Mouse (Mus musculus): ENCODE results near the gene Olfr194. TPM values are rescaled to one million over a fixed set of nuclear protein-coding genes. Genes with fewer than 3 reads are reported as not detected.
"Not testable (repeated sequence)": the region's sequence is repeated elsewhere in the genome, so short reads cannot be mapped to it uniquely, and the experiment has no call there.

Olfr194 gene
- not detected in 2 replicates for polyA plus RNA-seq (2015; fragmentation: Nextera tagmentation; extraction: Ambion mirVana)

DNA sequence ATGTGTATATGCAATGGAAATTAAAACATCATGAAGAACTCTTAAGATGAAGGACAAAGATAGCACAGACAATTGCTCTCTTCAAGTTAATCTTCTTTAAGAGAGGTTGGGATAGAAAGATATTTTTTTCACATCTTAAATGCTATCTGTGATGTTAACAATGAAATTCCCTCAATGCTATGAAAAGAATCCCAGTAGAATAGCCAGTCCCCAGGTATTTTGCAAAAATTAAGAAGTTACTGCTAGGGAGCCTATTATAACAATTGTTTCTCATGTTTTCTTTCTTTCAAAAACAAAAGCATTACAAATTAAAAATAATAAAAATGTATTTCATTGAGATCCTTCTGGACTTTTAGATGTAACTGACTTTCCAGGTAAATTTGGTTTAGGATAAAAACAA is at the start of gene Olfr194:
TSS of gene Olfr194 (minus strand) at position 101 of the 400 bp plus-strand sequence.
- H3K27ac ChIP-seq (replicated peaks): no peak within 1 kb of the TSS
- H3K9me3 ChIP-seq (replicated peaks): no peaks in the 10 kb centered on the region
- no peak within 1 kb of the TSS for H3K4me2 ChIP-seq
- no peak for ATAC-seq (ENCODE audit: low FRiP score)
- no peaks in the 10 kb centered on the region for H3K36me3 ChIP-seq
- no peaks in the 10 kb centered on the region for H3K4me1 ChIP-seq
- no peak within 1 kb of the TSS for H3K4me3 ChIP-seq (replicated peaks)
- no peak within 1 kb of the TSS for H3K9ac ChIP-seq (replicated peaks)
- H3K27me3 ChIP-seq (replicated peaks): no peaks in the 10 kb centered on the region

DNA sequence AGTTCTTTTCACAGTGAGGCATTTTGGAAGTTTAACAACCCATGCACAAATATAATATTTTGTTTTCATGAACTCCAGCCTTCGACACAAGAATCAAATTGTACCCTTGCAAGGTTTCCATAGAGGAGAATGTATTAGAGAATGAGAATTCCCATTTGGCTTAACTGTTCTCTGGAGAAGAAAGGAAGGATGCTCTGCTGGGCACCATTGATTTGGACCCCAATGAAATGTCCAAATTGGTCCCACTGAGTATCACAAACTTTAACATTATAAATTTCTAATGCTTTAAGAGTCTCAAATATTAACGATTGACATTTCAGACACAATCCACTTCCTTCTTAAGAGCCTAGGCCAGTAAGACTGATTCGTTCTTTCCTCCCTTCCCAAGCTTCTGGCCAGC is 49.5 kb upstream of the Olfr194 start, which contains the start of gene Olfr196:
TSS of gene Olfr196 (minus strand) at position 101 of the 400 bp plus-strand sequence.
- no peak within 1 kb of the TSS for H3K27ac ChIP-seq (replicated peaks)
- WGBS: 81% methylated on average over 3 of the region's 3 CpGs

DNA sequence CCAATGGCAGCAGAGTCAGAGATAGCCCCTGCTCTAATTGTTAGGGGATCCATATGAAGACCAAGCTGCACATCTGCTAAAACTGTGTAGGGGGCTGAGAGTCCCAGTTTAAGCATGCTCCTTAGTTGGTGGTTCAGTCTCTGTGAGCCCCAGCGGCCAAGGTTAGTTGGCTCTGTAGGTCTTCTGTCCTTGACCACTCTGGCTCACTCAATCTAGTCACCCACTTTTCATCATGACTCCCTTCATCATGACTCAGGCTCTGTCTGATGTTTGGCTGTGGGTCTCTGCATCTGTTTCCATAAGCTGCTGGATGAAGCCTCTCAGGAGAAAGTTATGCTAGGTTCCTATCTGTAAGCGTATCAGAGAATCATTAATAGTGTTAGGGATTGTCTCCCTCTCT is 31.1 kb upstream of the Olfr194 start:
- H3K27ac ChIP-seq (replicated peaks): no peak overlapping the region
- 88% methylated on average over 2 of the region's 2 CpGs for WGBS

More for the DNA sequence above, 49.5 kb upstream of the Olfr194 start, which contains the start of gene Olfr196:
- ATAC-seq (ENCODE audit: low FRiP score): no peak
- Histone ChIP-seq H3K36me3 (no peaks in the 10 kb centered on the region), H3K9ac (replicated peaks) (no peak within 1 kb of the TSS), H3K4me1 (no peaks in the 10 kb centered on the region), H3K27me3 (replicated peaks) (no peaks in the 10 kb centered on the region), H3K4me3 (replicated peaks) (no peak within 1 kb of the TSS), H3K9me3 (replicated peaks) (no peaks in the 10 kb centered on the region), H3K4me2 (no peak within 1 kb of the TSS)

DNA sequence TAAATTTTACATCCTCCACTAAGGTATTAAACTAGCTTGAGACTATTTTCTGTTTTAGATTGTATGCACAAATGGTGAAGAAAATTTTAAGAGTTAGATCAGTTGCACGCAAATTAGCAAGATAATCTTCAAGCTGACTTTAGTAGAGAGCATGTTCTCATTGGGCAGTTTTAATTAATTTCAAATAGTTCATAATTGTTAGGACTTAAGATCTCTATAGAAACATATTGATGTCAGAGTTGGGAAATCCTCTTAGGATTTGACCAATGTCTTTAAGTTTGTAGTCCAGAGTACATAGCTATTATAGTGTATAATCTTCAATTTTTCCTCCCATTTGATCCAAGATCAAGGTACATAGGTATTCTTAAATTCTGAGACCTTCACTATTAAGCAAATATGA is 25.9 kb upstream of the Olfr194 start, which contains the start of gene Olfr195:
TSS of gene Olfr195 (plus strand) at position 301 of the 400 bp plus-strand sequence.
- Histone ChIP-seq H3K9me3 (replicated peaks) (no peaks in the 10 kb centered on the region), H3K4me1 (no peaks in the 10 kb centered on the region), H3K27ac (replicated peaks) (no peak within 1 kb of the TSS), H3K4me3 (replicated peaks) (no peak within 1 kb of the TSS), H3K36me3 (no peaks in the 10 kb centered on the region), H3K27me3 (replicated peaks) (no peaks in the 10 kb centered on the region), H3K9ac (replicated peaks) (no peak within 1 kb of the TSS), H3K4me2 (no peak within 1 kb of the TSS)
- no peak for ATAC-seq (ENCODE audit: low FRiP score)
- WGBS: 95% methylated on average over 1 of the region's 1 CpGs

More for the DNA sequence above, 31.1 kb upstream of the Olfr194 start:
- Histone ChIP-seq H3K9ac (replicated peaks) (no peak overlapping the region), H3K4me3 (replicated peaks) (no peak overlapping the region), H3K4me1 (no peaks in the 10 kb centered on the region), H3K36me3 (no peaks in the 10 kb centered on the region), H3K27me3 (replicated peaks) (no peaks in the 10 kb centered on the region), H3K4me2 (no peak overlapping the region), H3K9me3 (replicated peaks) (no peaks in the 10 kb centered on the region)
- no peak for ATAC-seq (ENCODE audit: low FRiP score)

DNA sequence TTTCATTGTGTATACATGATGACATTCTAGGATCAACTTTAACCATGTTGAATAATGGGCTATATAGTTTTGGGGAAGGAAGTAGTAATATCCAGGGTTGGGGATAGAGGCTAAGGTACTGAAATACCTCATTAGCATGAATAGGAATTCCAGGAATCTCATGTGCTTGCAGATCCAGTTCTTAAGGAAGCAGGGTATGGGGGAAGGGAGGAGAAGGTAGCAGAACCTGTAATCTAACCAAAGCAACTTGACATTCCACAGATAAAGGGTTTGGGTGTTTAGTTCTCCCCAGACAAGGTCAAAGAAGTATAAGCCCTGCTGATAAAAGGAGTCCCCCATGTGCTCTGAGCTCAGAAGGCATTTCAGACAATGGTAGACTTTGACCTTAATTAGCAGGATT is 20.2 kb upstream of the Olfr194 start:
- no peak for ATAC-seq (ENCODE audit: low FRiP score)
- no peak overlapping the region for H3K4me3 ChIP-seq (replicated peaks)

DNA sequence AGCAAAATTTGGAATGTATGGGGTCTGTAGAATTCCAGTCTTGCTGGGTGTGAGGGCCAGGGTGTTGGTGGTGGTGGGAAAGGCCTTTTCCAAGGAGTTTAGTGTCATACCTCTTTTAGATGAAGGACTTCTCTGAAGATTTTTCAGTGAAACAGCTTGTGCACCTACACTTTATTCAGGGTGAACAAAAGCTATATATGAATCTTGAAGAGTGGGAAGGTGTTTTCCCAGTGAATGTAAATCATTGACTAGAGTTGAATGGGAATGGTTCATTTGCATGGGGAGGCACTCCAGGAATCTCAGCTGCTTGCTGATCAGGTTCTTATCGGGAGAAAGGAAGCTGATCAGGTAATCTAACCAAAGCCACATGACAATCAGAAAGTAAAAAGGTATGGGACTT is 9.9 kb upstream of the Olfr194 start:
- H3K27me3 ChIP-seq (replicated peaks): no peaks in the 10 kb centered on the region
- H3K4me3 ChIP-seq (replicated peaks): no peak overlapping the region
- H3K4me2 ChIP-seq: no peak overlapping the region
- no peak for ATAC-seq (ENCODE audit: low FRiP score)
- H3K9ac ChIP-seq (replicated peaks): no peak overlapping the region
- H3K27ac ChIP-seq (replicated peaks): no peak overlapping the region
- H3K4me1 ChIP-seq: no peaks in the 10 kb centered on the region
- H3K36me3 ChIP-seq: no peaks in the 10 kb centered on the region
- H3K9me3 ChIP-seq (replicated peaks): no peaks in the 10 kb centered on the region
- 93% methylated on average over 1 of the region's 1 CpGs for WGBS

More for the DNA sequence above, 20.2 kb upstream of the Olfr194 start:
- H3K9me3 ChIP-seq (replicated peaks): no peaks in the 10 kb centered on the region
- H3K9ac ChIP-seq (replicated peaks): no peak overlapping the region
- H3K27ac ChIP-seq (replicated peaks): no peak overlapping the region
- H3K4me1 ChIP-seq: no peaks in the 10 kb centered on the region
- no peaks in the 10 kb centered on the region for H3K27me3 ChIP-seq (replicated peaks)
- H3K36me3 ChIP-seq: no peaks in the 10 kb centered on the region
- H3K4me2 ChIP-seq: no peak overlapping the region

DNA sequence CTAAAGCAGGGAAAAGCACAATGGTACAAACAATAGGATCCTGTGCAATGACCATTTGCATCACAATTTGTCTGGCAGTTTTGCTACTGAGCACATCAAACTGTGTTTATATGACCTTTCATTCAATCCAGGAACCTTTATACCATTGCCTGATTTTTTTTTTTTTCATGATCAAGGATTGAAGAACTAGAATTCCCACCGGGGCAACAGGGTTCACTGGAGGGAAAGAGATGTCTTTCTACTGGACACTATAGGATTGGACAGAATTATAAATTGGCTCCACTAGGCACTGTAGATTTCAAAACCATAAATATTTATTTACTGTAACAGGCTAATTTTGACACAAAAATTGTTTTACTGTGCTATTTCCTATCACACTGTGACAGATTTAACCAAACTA is 9.1 kb downstream of the Olfr194 start, which contains the start of gene Olfr193:
TSS of gene Olfr193 (minus strand) at position 101 of the 400 bp plus-strand sequence.
- Histone ChIP-seq H3K9me3 (replicated peaks) (no peaks in the 10 kb centered on the region), H3K27me3 (replicated peaks) (no peaks in the 10 kb centered on the region), H3K36me3 (no peaks in the 10 kb centered on the region), H3K4me3 (replicated peaks) (no peak within 1 kb of the TSS), H3K27ac (replicated peaks) (no peak within 1 kb of the TSS), H3K4me1 (no peaks in the 10 kb centered on the region), H3K4me2 (no peak within 1 kb of the TSS), H3K9ac (replicated peaks) (no peak within 1 kb of the TSS)
- WGBS: 83% methylated on average over 1 of the region's 1 CpGs
- ATAC-seq (ENCODE audit: low FRiP score): no peak

DNA sequence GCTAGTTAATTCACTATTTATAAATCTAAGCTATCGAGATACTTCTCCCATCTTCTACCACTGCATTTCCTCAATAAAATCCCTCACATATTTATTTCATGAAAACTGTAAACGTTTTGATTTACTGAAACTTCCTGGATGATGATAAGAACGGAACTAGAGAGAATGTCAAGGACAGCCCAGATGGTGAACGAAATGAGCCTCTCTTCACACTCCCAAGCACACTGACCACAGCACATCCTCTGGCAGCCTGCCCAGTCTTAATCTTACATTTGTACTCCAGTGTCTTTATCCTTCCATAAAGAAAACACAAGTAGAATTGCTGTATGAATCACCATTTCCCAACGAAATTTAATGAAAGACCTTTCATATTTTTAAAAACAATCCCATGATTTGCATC is 12.3 kb downstream of the Olfr194 start:
- not testable (repeated sequence) for H3K4me1 ChIP-seq; ATAC-seq (ENCODE audit: low FRiP score); H3K4me2 ChIP-seq; H3K4me3 ChIP-seq (replicated peaks); H3K9me3 ChIP-seq (replicated peaks); H3K9ac ChIP-seq (replicated peaks); H3K27me3 ChIP-seq (replicated peaks); H3K36me3 ChIP-seq; H3K27ac ChIP-seq (replicated peaks)
- 76% methylated on average over 5 of the region's 5 CpGs for WGBS

DNA sequence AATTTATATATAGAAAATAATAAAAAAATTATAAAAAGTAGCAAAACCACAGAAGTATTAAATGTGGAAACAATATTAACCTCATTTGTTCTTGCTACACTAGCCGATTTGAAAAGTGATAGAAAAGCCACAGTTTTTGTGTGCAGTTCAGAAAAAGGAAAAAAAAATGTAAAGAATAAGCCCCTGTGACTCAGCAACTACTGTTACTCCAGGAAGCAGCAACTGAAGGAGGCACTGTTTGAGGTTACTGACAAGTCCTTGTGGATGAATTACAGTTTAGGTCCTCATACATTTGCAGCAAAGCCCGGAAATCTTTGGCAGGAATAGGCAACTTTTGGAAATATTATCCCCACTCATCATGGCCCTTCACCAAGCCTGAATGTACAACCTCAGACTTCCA is 15.6 kb downstream of the Olfr194 start:
- 88% methylated on average over 2 of the region's 2 CpGs for WGBS
- ATAC-seq (ENCODE audit: low FRiP score): no peak
- H3K9me3 ChIP-seq (replicated peaks): no peaks in the 10 kb centered on the region
- H3K4me3 ChIP-seq (replicated peaks): no peak overlapping the region
- no peaks in the 10 kb centered on the region for H3K36me3 ChIP-seq
- no peaks in the 10 kb centered on the region for H3K4me1 ChIP-seq
- no peak overlapping the region for H3K27ac ChIP-seq (replicated peaks)
- H3K4me2 ChIP-seq: no peak overlapping the region
- no peak overlapping the region for H3K9ac ChIP-seq (replicated peaks)
- no peaks in the 10 kb centered on the region for H3K27me3 ChIP-seq (replicated peaks)

DNA sequence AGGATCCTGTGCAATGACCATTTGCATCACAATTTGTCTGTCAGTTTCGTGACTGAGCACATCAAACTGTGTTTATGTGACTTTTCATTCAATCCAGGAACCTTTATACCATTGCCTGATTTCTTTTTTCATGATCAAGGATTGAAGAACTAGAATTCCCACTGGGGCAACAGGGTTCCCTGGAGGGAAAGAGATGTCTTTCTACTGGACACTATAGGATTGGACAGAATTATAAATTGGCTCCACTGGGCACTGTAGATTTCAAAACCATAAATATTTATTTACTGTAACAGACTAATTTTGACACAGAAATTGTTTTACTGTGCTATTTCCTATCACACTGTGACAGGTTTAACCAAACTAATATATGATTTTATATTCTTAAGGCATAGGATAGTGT is 31.1 kb downstream of the Olfr194 start, which contains the start of gene Olfr191:
TSS of gene Olfr191 (minus strand) at position 101 of the 400 bp plus-strand sequence.
- not testable (repeated sequence) for H3K36me3 ChIP-seq; H3K9me3 ChIP-seq (replicated peaks); ATAC-seq (ENCODE audit: low FRiP score); H3K27ac ChIP-seq (replicated peaks); H3K27me3 ChIP-seq (replicated peaks); H3K4me1 ChIP-seq; H3K4me3 ChIP-seq (replicated peaks); H3K9ac ChIP-seq (replicated peaks); H3K4me2 ChIP-seq
- 54% methylated on average over 1 of the region's 1 CpGs for WGBS

DNA sequence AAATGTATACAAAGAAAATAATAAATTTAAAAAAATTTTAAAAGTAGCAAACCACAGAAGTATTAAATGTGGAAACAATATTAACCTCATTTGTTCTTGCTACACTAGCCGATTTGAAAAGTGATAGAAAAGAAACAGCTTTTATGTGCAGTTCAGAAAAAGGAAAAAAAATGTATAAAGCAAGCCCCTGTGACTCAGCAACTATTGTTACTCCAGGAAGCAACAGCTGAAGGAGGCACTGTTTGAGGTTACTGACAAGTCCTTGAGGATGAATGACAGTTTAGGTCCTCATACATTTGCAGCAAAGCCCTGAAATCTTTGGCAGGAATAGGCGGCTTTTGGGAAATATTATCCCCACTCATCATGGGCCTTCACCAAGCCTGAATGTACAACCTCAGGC is 39.8 kb downstream of the Olfr194 start:
- not testable (repeated sequence) for H3K9ac ChIP-seq (replicated peaks); H3K4me3 ChIP-seq (replicated peaks); H3K4me1 ChIP-seq; H3K36me3 ChIP-seq; H3K27me3 ChIP-seq (replicated peaks); H3K9me3 ChIP-seq (replicated peaks); H3K4me2 ChIP-seq; H3K27ac ChIP-seq (replicated peaks); ATAC-seq (ENCODE audit: low FRiP score)
- 88% methylated on average over 2 of the region's 2 CpGs for WGBS

DNA sequence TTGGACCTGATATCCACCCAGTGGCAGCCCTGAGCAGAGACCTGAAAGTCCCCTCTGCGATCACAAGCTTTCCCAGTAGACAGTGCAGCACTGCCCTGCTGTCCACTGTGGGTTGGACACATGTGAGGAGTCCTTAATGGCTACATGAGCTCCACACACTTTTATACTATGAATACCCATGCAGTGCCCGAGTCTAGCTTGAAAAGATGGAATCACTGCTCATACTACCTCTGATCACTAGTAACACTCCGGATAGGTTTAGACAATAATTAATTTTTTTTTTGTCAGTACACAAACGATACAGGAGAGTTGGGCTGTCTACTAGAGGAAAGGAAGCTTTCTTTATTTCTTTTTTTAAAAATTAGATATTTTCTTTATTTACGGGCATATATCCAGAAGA is 43.0 kb downstream of the Olfr194 start, which contains the start of gene Olfr190:
TSS of gene Olfr190 (minus strand) at position 101 of the 400 bp plus-strand sequence.
- no peak for ATAC-seq (ENCODE audit: low FRiP score)
- Histone ChIP-seq H3K27ac (replicated peaks) (no peak within 1 kb of the TSS), H3K4me2 (no peak within 1 kb of the TSS), H3K4me1 (no peaks in the 10 kb centered on the region), H3K4me3 (replicated peaks) (no peak within 1 kb of the TSS), H3K9ac (replicated peaks) (no peak within 1 kb of the TSS), H3K9me3 (replicated peaks) (no peaks in the 10 kb centered on the region), H3K36me3 (no peaks in the 10 kb centered on the region), H3K27me3 (replicated peaks) (no peaks in the 10 kb centered on the region)
- WGBS: 93% methylated on average over 5 of the region's 5 CpGs

All from neural tube, embryonic 15.5 days (tissue).